Mouse (Mus musculus): Measurements from ENCODE around the gene Lck.

The Lck gene

GRCm38 (mm10) chr4:129584884-129585608, 11.6 kb upstream of the Lck start:
- peak; percentile 83 for DNase-seq (ENCODE audit: low spot score)

GRCm38 (mm10) chr4:129584370-129584769, 10.9 kb upstream of the Lck start:
- no peak for DNase-seq (ENCODE audit: low spot score)

GRCm38 (mm10) chr4:129582251-129582650, 8.8 kb upstream of the Lck start:
- no peak for DNase-seq (ENCODE audit: low spot score)

- no peak for DNase-seq (ENCODE audit: low spot score)
These were observed 6.9 kb upstream of the Lck start for GRCm38 (mm10) chr4:129580347-129580746.

- no peak for DNase-seq (ENCODE audit: low spot score)
These were observed 5.0 kb upstream of the Lck start, which contains the start of gene Fam167b for GRCm38 (mm10) chr4:129578466-129578865. Gene Fam167b (minus strand): TSS chr4:129578549.

- DNase-seq (ENCODE audit: low spot score): no peak
These were observed 4.2 kb upstream of the Lck start for GRCm38 (mm10) chr4:129577688-129578087.

GRCm38 (mm10) chr4:129576863-129577491, 3.5 kb upstream of the Lck start:
- DNase-seq (ENCODE audit: low spot score): no peak

GRCm38 (mm10) chr4:129575171-129575844, 1.9 kb upstream of the Lck start:
- DNase-seq (ENCODE audit: low spot score): no peak

- DNase-seq (ENCODE audit: low spot score): no peak
These were observed 409 bp downstream of the Lck start for GRCm38 (mm10) chr4:129573093-129573370.

- DNase-seq (ENCODE audit: low spot score): no peak
These were observed 977 bp downstream of the Lck start for GRCm38 (mm10) chr4:129572236-129573092.

- no peak for DNase-seq (ENCODE audit: low spot score)
These were observed 1.8 kb downstream of the Lck start for GRCm38 (mm10) chr4:129571551-129572084.

- no peak for DNase-seq (ENCODE audit: low spot score)
These were observed 3.4 kb downstream of the Lck start for GRCm38 (mm10) chr4:129570028-129570427.

- no peak for DNase-seq (ENCODE audit: low spot score)
These were observed 5.1 kb downstream of the Lck start for GRCm38 (mm10) chr4:129568366-129568765.

GRCm38 (mm10) chr4:129565139-129565538, 8.3 kb downstream of the Lck start:
- DNase-seq (ENCODE audit: low spot score): no peak

GRCm38 (mm10) chr4:129563718-129564117, 9.7 kb downstream of the Lck start:
- no peak for DNase-seq (ENCODE audit: low spot score)

- no peak for DNase-seq (ENCODE audit: low spot score)
These were observed 12.3 kb downstream of the Lck start for GRCm38 (mm10) chr4:129561184-129561583.

GRCm38 (mm10) chr4:129558321-129558955, 15.0 kb downstream of the Lck start:
- no peak for DNase-seq (ENCODE audit: low spot score)

- DNase-seq (ENCODE audit: low spot score): peak; percentile 90
These were observed 16.1 kb downstream of the Lck start for GRCm38 (mm10) chr4:129557256-129557808.

GRCm38 (mm10) chr4:129556532-129557223, 16.8 kb downstream of the Lck start:
- DNase-seq (ENCODE audit: low spot score): peak; percentile 87

GRCm38 (mm10) chr4:129555862-129556531, 17.4 kb downstream of the Lck start:
- DNase-seq (ENCODE audit: low spot score): no peak

Measured in c-Kit-positive CD71-positive TER-119-positive erythroid progenitor cells, embryonic 14.5 days (primary cell).